Mouse (Mus musculus): Measurements from ENCODE around the gene Bgn.

Gene Bgn

DNA sequence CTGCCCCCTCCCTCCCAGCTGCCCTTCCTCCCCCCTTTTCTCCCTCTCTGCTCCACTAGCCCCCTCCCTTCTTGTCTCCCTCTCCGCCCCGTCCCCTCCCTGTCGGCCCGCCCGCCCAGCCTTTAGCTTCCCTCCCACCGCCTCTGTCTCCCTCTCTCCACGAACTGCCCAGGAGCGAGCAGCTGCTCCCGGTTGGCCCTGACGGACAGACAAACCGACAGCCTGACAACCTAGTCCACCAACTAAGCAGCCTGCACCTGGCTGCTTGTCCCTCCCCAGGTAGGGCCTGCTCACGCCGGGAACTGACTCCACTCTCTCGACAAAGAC lies at the start of gene Bgn:
Gene Bgn (plus strand): TSS at position 119 of the 327 bp plus-strand sequence.
- no peak for DNase-seq (ENCODE audit: low spot score in 2 of 2)

DNA sequence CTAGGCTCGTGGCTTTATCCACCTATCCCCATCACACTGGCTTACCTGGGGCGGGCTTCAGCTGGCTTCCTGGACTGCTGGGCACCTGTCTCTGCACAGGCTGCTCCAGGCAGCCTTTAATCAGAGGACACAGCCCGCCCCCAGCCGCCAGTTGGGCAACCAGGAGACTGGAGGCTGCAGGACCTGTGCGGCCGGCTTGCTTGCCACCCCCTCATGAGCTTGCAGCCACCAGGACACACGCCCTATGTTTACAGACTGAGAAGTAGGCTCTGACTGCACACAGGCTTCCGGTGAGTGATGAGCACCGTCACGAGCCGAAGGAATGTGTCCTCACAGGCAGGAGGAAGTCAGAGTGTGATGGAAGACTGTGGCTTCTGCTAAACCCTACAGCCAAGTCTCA lies 48.1 kb upstream of the Bgn start, which contains the start of gene Trex2:
Gene Trex2 (minus strand): TSS at position 93 of the 400 bp plus-strand sequence.
- no peak for DNase-seq (ENCODE audit: low spot score in 2 of 2)

DNA sequence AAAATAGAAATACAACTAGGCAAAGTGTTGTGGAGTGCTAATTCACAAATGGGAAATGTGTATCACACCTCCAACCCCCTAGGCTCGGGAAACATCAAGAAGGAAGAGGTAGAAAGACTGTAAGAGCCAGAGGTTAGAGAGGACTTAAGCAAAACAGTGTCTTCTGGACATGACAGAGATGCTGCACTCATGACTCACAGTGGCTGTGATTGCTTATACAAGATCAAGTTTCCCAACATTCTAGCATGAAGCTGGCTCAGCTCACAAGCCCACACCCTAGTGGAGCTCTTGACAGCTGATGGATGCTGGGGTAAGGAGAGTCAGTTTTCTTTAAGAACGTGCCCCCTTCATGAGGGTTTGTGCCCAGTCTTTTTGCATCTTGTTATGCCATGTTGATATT lies 42.0 kb upstream of the Bgn start:
- DNase-seq (ENCODE audit: low spot score in 2 of 2) = no peak

DNA sequence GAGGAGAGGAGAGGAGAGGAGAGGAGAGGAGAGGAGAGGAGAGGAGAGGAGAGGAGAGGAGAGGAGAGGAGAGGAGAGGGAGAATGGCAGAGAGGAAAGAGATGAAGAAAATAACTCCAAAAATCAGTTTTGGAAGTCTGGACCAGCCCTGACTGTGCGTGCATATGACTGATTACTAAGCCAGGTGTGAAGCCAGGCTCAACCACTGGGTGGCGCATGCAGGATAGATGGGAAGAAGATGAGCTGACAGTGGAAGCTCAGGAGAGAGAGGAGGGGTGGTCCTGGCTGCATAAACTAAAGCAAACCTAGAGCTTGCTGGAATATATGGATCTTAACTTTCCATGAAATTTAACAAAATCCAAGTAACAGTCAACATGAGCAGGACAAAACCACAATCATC lies 31.5 kb upstream of the Bgn start:
- DNase-seq (ENCODE audit: low spot score in 2 of 2) = peak; percentile 39 to 41

DNA sequence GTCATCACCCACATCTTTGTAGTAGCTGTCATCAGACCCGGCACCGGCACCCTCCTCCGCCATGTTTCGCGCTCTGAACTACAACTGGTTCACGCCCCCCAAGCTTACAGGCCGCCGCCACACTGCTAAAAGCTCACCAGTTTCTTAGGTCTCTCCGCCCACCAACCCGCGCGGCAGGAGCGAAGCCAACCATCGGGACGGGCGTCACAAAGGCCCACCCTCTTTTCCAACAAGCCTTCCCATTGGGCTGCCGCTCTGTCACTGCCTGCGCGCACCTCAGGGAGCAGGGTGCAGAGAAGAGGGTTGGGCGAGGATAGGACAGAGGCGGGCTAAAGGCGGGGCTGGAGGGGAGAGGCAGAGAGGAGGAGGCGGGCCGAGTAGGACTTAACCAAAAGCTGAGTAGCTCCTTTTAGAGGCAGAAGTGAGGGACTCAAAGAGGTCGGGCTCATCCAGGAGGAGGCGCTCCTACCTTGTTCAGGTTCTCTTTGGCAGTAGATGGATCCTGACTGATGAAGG lies 24.5 kb upstream of the Bgn start, which contains the start of gene Haus7:
Gene Haus7 (minus strand): TSS at position 168 of the 516 bp plus-strand sequence.
- DNase-seq (ENCODE audit: low spot score in 2 of 2) = peak; percentile 71 to 80

DNA sequence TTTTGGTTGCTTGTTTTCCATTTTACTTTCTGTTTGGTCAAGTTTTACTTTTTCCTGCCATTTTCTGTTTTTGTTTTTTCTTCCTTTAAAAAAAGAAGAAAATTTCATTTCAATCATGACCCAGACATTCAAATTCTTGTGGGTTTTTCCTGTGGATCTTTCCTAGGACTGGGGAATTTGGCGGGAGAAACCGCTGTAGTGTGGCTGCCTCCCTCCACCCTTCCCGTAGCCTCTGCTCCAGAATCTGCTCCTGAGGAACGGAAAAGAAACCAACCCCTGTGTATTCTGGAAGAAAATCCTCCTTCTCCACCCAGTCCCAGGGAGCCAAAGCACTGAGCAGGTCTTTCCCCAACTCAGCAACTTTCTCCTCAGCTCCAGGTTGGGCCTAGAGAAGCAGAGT lies 22.6 kb upstream of the Bgn start:
- DNase-seq (ENCODE audit: low spot score in 2 of 2) = no peak

DNA sequence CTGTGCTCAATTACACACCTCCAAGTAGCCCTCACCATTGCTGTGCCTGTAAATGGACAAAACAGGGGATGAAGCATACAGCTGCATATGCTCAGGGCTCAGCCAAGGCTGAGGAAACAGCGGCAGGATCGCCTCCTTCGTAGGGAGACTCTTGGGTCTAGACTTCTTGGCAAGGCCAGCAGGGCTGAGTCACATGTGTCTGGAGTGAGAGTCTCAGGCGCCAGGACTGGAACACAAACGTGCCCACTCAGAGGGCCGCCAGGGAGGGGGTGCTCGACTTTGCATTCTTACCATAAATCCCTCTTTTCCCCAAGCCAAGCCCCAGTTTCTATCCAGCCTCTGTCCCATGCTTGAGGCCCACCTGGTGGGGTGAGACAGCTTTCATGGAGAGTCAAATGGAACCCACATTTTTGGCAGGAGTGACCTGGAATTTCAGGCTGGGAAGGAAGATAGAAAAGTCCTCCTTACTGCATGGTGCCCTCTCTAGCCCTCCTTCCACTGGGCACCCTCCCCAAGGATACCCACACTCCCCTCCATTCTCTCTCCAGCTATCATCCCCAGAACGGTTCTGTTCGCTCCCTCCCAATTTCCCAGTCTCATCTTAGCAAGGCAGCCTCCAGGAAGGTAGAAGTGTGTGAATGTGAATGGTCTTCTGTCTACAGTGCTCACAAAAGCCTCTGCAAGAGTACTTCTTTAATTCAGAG lies 17.8 kb upstream of the Bgn start:
- DNase-seq (ENCODE audit: low spot score in 2 of 2) = no peak

DNA sequence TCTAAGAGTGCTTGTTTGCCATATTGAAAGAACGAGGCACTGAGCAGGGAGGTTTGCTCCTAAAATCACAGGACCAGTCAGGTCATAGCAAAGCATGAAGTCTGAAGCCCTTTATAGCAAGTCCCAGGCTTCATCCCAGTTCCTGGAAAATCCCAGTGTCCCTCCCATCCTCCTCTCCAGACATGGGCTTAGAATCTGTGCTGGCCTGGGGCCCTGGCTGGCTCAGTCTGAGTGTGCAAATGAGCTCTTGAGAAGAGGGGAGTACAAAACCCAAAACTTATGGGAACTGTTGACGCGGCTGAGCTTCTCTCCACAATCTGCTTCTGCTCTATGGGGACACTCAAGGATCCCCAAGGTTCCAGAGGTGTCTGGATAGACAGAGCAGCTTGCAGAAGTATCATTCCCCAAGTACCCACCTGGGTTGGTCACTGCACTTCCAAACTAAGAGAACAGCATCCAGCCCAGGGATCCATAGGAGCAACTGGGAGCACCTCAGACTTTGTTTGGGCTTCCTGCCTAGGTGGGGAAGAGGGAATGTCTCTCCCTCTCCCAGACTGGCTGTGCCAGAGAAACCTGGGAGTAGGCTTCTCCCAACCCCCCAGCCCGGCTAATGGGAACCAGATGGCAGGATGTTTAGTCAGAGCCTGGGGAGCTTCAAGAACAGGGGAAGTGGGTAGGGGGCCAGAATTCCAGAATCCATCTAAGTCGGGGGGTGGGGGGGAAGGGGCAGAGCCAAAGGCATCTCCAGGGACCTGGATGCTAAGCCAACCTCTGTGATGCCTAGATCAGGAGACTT lies 15.8 kb upstream of the Bgn start:
- DNase-seq (ENCODE audit: low spot score in 2 of 2) = no peak

DNA sequence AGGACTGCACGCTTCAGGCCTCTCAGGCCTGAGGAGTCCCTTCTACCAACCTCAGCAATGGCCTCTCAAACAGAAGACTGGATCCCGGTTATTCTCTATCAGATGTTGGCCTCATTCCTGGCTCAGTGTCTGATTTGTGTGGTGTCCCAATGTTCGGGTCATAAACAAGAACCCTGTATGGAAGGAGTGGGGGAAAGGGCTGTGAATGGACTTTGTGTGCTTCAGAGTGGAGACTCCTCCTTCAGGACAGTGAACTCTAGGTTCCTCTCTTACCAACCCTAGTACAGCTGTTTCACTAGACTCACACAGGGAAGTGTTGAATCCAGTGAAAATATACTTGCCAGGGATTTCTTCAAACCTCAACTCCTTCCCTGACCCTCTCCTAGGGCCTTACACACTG lies 15.1 kb upstream of the Bgn start:
- DNase-seq (ENCODE audit: low spot score in 2 of 2) = no peak

DNA sequence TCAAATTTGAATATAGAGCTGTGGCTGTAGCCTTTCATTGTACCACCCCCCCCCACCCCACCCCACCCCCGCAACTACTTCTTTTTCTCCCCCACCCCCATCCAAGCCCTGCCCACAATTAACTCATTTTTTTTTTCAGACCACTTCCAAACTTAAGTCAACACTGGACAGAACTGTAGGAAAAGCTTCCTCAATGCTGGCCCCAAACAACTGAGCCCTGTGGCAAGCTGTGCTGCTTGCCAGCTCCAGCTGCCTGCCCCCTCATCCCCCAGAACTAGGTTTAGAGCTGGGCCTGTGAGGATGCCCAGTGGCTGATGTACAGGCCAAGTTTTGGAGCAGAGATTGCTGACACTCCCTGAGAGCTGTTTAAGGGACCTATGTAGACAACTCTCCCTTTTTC lies 14.7 kb upstream of the Bgn start:
- DNase-seq (ENCODE audit: low spot score in 2 of 2) = no peak

DNA sequence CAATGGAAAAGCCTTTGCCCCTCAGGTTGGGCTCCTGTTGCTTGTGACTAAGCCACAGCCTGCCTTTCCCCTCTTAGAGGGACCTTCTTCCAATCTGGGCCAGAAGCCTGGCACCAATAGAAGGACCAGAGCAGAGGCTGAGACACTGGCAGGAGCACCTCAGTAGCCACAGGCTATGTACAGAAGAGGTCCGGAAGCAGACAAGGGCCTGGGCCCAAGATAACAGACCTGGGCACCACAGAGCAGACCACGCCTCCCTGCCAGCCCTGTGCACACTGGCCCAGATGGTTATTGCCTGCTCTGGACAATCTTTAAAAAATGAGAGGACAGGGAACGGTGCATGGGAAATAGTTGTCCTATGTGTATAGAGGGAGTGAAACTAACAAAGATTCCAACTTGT lies 11.6 kb upstream of the Bgn start:
- no peak for DNase-seq (ENCODE audit: low spot score in 2 of 2)

DNA sequence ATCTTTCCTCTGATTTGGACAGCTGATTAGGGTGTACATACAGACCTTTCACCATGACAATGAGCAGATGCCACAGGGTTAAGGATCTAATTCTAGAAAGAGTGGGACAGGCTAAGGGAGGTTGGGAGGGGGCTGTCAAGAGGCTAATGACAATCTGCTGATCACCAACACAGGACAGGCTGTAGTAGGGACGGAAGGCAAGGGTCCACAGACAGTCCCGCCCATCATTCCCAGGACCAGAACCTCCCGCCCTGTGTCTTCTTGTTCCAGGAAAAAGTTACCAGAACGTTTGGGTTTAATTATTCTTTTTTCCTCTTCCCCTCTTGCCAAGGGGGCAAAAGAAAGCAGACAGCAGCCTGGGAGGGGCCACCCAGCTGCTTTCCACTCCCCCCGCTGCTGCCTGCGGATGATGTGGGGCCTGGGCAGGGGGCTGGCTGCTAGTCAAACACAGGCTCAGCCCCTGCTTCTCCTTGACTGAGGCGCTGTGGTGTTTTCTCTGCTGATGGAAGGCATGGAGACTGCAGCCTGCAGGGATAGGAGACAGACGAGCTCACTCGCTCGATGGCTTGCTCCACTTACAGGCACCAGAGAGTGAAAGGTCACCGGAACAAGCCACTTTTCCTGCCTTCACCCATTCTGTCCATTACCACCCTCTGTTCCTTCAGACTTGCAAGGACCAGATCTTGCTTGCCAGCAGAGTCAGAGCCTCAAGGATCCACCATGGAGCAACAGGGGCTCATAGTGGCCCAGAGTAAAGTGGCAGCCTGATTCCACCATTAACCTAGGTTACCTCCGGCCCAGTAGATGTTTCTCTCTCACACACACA lies 8.8 kb upstream of the Bgn start:
- DNase-seq (ENCODE audit: low spot score in 2 of 2) = no peak

DNA sequence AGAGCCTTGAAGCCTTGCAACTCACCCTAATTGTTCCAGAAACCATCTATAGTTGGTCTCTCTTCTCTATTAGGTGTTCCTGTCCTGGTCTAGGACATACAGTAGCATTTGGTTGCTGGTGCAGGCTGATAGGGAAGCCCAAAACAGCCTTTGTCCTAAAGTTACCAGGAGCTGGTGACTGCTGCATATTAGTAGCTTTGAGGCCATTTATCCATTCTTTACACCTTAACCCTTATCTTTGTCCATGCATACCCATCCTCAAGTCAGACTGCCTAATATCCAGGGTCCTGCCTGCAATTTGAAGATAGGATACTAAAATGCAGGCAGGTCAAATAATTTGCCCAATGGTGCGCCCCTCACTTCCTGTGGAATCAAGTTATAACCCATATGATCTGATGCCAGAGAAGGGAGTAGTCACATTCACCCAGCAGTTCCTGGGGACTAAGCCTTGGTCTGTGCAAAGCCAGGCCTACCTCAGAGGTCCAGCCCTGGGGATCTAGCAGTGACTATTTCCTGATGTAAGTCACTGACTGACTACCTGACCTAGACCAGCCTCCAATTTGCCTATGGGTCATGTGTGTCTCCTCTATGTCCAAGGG lies 7.6 kb upstream of the Bgn start:
- DNase-seq (ENCODE audit: low spot score in 2 of 2) = no peak

DNA sequence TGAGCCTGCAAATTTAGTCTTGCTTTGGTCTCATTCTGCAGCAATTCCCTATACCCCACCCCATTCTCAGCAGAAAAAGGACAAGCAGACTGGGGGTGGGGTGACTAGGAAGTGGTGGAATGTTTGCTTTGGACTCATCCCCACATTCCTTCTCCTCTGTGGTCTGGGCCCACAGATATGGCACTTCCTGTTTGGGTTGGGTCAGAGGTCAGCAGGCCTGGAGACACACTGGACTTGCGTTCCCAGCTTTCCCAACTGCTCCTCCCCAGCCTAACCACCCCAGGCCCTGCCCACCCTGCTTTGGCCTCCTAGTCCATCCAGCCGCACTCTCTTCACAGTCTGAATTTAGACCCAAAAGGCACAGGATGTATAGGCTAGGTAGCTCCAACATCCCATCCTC lies 6.8 kb upstream of the Bgn start:
- DNase-seq (ENCODE audit: low spot score in 2 of 2) = no peak

DNA sequence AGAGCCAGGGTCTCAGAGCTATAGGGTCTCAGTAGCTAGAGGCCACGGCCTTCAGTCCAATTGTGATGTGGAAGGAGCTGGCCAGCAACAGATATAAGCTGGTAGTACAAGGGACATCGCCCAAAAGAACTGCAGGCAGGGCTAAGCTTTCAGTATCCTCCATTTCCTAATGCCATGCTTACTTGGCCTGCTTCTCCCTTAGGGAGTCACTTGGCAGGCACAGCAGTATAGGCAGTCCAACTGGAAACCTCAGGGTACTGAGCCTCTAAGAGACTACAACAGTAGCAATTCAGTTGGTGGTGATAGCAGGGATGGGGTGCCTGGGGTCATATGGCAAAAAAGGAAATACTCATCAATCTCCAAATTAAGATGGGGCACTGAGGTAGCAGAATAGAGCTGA lies 5.9 kb upstream of the Bgn start:
- DNase-seq (ENCODE audit: low spot score in 2 of 2) = no peak

DNA sequence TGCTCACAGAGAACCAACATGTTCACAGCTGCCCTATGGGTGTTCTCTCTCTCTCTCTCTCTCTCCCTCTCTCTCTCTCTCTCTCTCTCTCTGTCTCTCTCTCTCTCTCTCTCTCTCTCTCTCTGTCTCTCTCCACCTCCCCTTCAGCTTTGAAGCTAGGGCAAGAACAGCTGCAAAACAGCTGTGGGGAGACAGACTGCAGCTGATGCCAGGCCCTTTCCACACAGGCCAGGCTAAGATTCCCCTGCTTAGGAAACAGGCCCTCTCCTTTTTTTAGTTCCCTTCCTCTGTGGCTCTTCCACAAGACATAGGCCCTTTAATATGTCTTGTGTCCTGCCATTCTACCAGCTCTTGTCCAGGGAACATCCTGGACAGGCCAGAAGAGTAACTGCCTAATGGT lies 3.7 kb upstream of the Bgn start:
- no peak for DNase-seq (ENCODE audit: low spot score in 2 of 2)

DNA sequence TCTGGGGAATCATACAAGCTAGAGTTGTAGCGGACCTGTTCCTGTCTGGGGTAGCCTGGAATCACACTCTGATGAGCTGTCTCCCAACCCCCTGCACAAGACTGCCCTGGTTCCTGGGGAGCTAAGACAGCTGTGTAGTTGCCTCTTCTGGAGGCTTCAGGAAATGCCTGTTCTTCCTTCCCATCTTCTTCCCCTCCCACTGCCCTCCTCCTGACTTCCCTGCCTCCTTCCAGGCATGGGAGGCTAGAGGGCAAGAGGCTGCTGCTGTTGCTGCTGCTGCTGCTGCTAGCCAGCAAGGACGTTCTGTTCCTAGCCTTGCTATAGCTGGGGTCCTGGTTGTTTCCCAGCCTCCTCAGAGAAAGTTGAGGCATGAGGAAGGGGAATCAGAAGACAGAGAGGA lies 3.1 kb upstream of the Bgn start:
- DNase-seq (ENCODE audit: low spot score in 2 of 2) = no peak

DNA sequence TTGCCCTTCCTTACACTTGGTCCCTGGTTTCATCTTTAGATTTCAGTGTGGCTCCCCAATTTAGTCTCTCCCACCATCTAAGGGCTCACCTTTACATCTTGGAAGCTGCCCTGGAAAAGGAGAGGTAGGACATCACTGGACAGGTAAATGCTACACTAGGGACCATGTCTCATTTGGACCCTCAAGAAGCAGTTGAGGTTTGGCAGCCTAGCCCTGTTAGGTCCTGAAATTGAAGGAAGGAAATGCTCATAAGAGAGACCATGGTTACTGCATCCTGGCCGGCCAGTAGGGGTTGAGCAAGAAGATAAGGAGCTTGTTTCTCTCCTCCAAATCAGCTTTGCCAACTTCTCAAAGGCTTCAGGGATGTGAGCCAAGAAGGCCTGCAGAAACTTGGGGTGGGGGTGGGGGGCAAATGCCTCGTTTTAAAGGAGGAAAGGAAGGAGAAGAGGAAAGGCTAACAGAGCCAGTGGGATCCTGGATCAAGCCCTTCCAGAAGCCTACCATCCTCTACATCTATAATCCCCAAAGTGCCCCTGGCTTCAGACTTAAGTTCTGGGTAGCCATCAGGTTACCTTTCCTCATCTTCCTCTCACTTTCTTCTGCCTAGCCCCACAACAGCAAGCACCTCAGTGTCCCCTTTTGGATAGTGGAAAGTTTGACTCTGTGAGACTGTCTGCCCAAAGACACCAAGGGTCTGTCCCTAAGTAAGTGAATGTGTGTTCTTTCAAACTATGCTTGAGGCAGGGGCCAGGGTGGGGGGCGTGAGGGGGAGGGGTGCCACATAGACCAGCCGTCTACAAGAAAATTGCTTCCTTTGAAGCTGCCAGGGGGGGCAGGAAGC lies 539 bp upstream of the Bgn start:
- DNase-seq (ENCODE audit: low spot score in 2 of 2) = no peak

DNA sequence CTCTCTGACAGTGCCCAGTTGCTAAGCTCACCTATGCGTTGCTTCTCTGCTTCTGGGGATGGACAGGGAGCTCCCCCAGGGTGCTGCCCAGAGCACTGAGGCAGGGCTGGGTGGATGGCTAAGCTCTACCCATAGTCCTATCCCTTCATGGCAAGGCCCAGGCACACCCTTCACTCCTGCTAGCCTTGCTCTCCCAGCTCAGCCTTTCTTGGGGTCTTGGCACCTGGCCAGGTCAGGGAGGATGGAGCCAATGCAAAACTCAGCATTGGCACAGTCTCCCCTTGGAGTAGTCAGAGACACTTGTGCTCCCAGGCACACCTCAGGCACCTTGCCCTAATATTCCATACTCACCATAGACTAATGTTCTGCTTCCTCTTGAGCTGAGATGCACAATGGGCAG lies 674 bp downstream of the Bgn start:
- no peak for DNase-seq (ENCODE audit: low spot score in 2 of 2)

DNA sequence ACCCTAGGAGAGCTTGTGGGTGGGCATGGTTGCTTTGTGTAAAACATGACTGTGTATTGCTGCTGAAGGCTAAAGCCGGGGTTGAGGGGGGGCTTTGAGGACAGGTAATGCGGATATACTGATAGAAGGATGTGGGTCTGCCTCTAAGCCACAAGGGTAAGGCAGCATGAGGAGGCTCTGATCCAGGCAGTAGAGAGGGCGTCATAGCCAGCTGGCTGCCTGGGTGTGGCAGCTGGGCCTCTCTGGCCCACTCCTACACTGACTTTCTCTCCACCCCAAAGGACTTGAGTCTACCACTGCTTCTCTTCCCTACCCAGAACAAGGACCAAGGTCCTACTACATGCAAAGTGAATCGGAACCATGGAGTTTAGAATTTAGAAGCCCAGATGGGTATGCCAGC lies 1.5 kb downstream of the Bgn start:
- no peak for DNase-seq (ENCODE audit: low spot score in 2 of 2)

DNA sequence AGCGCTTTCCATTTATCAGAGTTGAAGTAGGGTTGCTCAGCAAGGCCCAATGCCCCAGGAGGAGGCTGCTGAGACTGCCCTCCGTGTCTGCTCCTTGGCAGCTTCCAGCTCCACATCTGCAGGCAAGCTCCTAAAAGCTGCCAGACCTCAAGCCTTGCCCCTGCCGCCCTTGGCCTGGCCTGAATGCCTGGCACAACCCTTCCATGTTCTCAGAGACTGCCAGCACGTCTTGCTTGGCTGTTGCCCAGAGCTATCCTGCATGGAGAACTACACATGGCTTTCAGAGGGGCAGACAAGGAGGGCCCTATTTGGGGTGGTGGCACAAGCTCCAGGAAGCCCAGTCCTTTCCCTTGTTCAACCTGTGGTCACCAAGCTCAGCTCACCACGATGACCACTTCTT lies 3.5 kb downstream of the Bgn start:
- no peak for DNase-seq (ENCODE audit: low spot score in 2 of 2)
